Mouse (Mus musculus): ENCODE results near the gene Gm49776. TPM values are rescaled to one million over a fixed set of nuclear protein-coding genes. Genes with fewer than 3 reads are reported as not detected.

Gene Gm49776
- polyA plus RNA-seq, 1 experiment from 2014 or later, result 1.6 TPM

DNA sequence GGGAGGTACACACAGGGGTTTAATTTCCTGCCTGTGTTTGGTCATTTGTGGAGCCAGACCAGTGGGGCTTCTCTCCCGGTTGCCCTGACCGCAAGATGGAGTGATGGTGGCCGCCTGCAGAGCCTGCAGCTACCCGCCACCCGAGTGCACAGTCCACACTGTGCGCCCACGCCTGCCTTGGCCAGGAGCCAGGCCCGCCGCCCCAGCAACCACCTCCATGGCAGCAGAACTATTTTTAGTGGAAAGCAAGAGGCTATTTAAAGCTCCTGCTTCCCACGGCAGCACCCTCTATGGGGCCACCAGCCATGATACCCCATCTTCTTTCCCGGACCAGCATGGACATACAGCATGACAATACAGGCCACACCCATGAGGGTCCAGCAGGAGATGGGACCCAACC lies 28.5 kb downstream of the Gm49776 start:
- 0 out of 2 replicates have a peak, but pooled peaks cover 9% of the 10 kb centered on the region for H3K36me3 ChIP-seq (ENCODE audit: control insufficient read depth, insufficient read depth, low read length)
- H3K4me3 ChIP-seq (ENCODE audit: low read depth, low read length), result no peak overlapping the region
- H3K4me1 ChIP-seq (replicated peaks; ENCODE audit: control insufficient read depth, insufficient read depth, low read length), result peaks cover 4% of the 10 kb centered on the region; the same call in 1 of the 2 replicates
- H3K27ac ChIP-seq (ENCODE audit: low read depth, low read length), result no peak overlapping the region
- no peaks in the 10 kb centered on the region for H3K27me3 ChIP-seq (ENCODE audit: control insufficient read depth, insufficient read depth, low read length)
- no peak overlapping the region for H3K4me2 ChIP-seq (replicated peaks; ENCODE audit: low read depth, low read length)
- 84% methylated on average over 11 of the region's 11 CpGs for WGBS
- DNase-seq (ENCODE audit: low spot score) (no peak), ATAC-seq (ENCODE audit: low FRiP score) (no peak)
- no peaks in the 10 kb centered on the region for H3K9me3 ChIP-seq (ENCODE audit: control insufficient read depth, low read length)
- no peak overlapping the region for H3K9ac ChIP-seq (ENCODE audit: low read depth, low read length)

GRCm38 (mm10) chr16:18228856-18229255 lies 29.3 kb downstream of the Gm49776 start:
- Histone ChIP-seq H3K27ac (ENCODE audit: low read depth, low read length) (no peak overlapping the region), H3K4me1 (replicated peaks; ENCODE audit: control insufficient read depth, insufficient read depth, low read length) (peaks cover under 1% of the 10 kb centered on the region; the same call in 1 of the 2 replicates), H3K9ac (ENCODE audit: low read depth, low read length) (no peak overlapping the region), H3K4me3 (ENCODE audit: low read depth, low read length) (no peak overlapping the region), H3K4me2 (replicated peaks; ENCODE audit: low read depth, low read length) (no peak overlapping the region), H3K27me3 (ENCODE audit: control insufficient read depth, insufficient read depth, low read length) (no peaks in the 10 kb centered on the region), H3K36me3 (ENCODE audit: control insufficient read depth, insufficient read depth, low read length) (0 out of 2 replicates have a peak, but pooled peaks cover 13% of the 10 kb centered on the region), H3K9me3 (ENCODE audit: control insufficient read depth, low read length) (no peaks in the 10 kb centered on the region)
- DNase-seq (ENCODE audit: low spot score) (no peak), ATAC-seq (ENCODE audit: low FRiP score) (no peak)
- WGBS, result 89% methylated on average over 4 of the region's 4 CpGs

DNA sequence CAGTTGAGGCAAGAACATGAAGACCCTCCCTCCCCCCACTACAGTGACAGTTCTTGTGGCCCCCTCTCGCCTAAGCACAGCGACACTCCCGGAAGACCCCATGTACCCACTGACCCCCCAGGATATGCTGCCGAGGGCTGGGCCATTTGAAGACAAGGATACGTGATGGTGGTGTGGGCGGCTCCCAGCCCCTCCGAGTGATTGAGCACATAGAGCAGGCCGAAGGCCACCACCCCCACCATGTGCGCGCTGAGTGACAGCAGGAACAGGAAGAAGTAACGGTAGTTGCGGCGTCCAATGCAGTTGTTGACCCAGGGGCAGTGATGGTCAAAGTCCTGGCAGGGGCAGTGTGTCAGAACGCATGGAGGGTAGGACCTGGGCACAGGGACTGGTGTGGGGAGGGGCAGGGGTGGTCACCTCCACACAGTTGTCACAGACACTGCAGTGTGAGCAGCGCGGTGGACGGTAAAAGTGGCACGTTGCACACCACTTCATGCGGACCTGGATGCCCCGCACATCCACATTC lies 30.2 kb downstream of the Gm49776 start:
- DNase-seq (ENCODE audit: low spot score) (no peak), ATAC-seq (ENCODE audit: low FRiP score) (no peak)
- Histone ChIP-seq H3K4me1 (replicated peaks; ENCODE audit: control insufficient read depth, insufficient read depth, low read length) (no peaks in the 10 kb centered on the region), H3K36me3 (ENCODE audit: control insufficient read depth, insufficient read depth, low read length) (0 out of 2 replicates have a peak, but pooled peaks cover 13% of the 10 kb centered on the region), H3K4me3 (ENCODE audit: low read depth, low read length) (no peak overlapping the region), H3K27ac (ENCODE audit: low read depth, low read length) (no peak overlapping the region), H3K27me3 (ENCODE audit: control insufficient read depth, insufficient read depth, low read length) (no peaks in the 10 kb centered on the region), H3K9ac (ENCODE audit: low read depth, low read length) (no peak overlapping the region), H3K4me2 (replicated peaks; ENCODE audit: low read depth, low read length) (no peak overlapping the region), H3K9me3 (ENCODE audit: control insufficient read depth, low read length) (no peaks in the 10 kb centered on the region)
- WGBS, result 94% methylated on average over 20 of the region's 20 CpGs

DNA sequence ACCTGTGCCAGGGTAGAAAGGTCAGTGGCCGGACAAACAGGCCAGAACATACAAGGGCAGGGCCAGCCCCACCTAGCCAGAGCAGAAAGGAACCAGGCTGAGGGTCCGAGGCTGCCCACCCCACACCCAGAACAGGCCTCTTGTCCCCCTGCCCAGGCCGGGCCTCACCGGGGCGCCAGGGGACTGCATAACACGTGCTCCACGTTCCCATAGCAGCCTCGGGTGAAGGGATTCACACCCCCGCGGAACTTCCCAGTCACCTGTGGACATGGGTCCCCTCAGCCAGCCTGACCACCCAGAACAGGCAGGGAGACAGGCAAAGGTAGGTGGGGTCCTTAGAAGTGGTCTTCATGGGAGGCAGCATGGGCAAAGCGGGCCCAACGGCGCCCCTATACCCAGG lies 30.9 kb downstream of the Gm49776 start:
- DNase-seq (ENCODE audit: low spot score), result no peak
- H3K9me3 ChIP-seq (ENCODE audit: control insufficient read depth, low read length), result no peaks in the 10 kb centered on the region
- no peaks in the 10 kb centered on the region for H3K4me1 ChIP-seq (replicated peaks; ENCODE audit: control insufficient read depth, insufficient read depth, low read length)
- H3K27ac ChIP-seq (ENCODE audit: low read depth, low read length), result no peak overlapping the region
- WGBS, result 90% methylated on average over 13 of the region's 13 CpGs
- no peaks in the 10 kb centered on the region for H3K27me3 ChIP-seq (ENCODE audit: control insufficient read depth, insufficient read depth, low read length)
- no peak for ATAC-seq (ENCODE audit: low FRiP score)
- H3K4me2 ChIP-seq (replicated peaks; ENCODE audit: low read depth, low read length), result no peak overlapping the region
- H3K36me3 ChIP-seq (ENCODE audit: control insufficient read depth, insufficient read depth, low read length), result 0 out of 2 replicates have a peak, but pooled peaks cover 15% of the 10 kb centered on the region
- H3K9ac ChIP-seq (ENCODE audit: low read depth, low read length), result no peak overlapping the region
- H3K4me3 ChIP-seq (ENCODE audit: low read depth, low read length), result no peak overlapping the region

DNA sequence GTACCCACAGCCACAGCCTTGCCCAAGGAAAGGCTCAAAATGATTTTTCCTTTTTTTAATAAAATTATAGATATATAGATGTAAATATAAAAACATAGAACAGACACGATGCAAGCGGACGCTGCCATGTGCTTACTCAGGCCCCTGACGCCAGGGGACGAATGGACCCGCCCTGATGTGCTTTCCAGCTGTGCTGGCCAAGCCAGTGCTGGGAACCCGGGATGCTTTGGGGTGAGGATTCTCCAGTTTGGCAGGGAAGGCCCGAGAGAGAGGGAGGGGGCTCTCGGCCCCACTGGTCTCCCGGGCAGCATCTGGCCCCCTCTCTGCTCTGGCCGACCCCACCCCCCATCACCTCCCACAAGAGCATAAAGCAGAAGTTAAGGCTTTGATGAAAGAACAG lies 35.9 kb downstream of the Gm49776 start:
- H3K27ac ChIP-seq (ENCODE audit: low read depth, low read length), result no peak overlapping the region
- ATAC-seq (ENCODE audit: low FRiP score) (no peak), DNase-seq (ENCODE audit: low spot score) (no peak)
- no peaks in the 10 kb centered on the region for H3K9me3 ChIP-seq (ENCODE audit: control insufficient read depth, low read length)
- H3K4me3 ChIP-seq (ENCODE audit: low read depth, low read length), result no peak overlapping the region
- 0 out of 2 replicates have a peak, but pooled peaks cover 12% of the 10 kb centered on the region for H3K36me3 ChIP-seq (ENCODE audit: control insufficient read depth, insufficient read depth, low read length)
- no peak overlapping the region for H3K9ac ChIP-seq (ENCODE audit: low read depth, low read length)
- H3K4me2 ChIP-seq (replicated peaks; ENCODE audit: low read depth, low read length), result no peak overlapping the region
- H3K27me3 ChIP-seq (ENCODE audit: control insufficient read depth, insufficient read depth, low read length), result no peaks in the 10 kb centered on the region
- H3K4me1 ChIP-seq (replicated peaks; ENCODE audit: control insufficient read depth, insufficient read depth, low read length), result peaks cover 7% of the 10 kb centered on the region; the same call in 1 of the 2 replicates
- whole genome bisulfite sequencing, result 84% methylated on average over 11 of the region's 11 CpGs

GRCm38 (mm10) chr16:18221543-18221898 lies 36.6 kb downstream of the Gm49776 start:
- 69% methylated on average over 11 of the region's 11 CpGs for WGBS
- H3K27ac ChIP-seq (ENCODE audit: low read depth, low read length), result no peak overlapping the region

GRCm38 (mm10) chr16:18220856-18221542 lies 37.1 kb downstream of the Gm49776 start:
- Histone ChIP-seq H3K9me3 (ENCODE audit: control insufficient read depth, low read length) (no peaks in the 10 kb centered on the region), H3K9ac (ENCODE audit: low read depth, low read length) (no peak overlapping the region), H3K4me3 (ENCODE audit: low read depth, low read length) (no peak overlapping the region), H3K27me3 (ENCODE audit: control insufficient read depth, insufficient read depth, low read length) (no peaks in the 10 kb centered on the region), H3K4me2 (replicated peaks; ENCODE audit: low read depth, low read length) (no peak overlapping the region), H3K36me3 (ENCODE audit: control insufficient read depth, insufficient read depth, low read length) (0 out of 2 replicates have a peak, but pooled peaks cover 9% of the 10 kb centered on the region), H3K27ac (ENCODE audit: low read depth, low read length) (no peak overlapping the region), H3K4me1 (replicated peaks; ENCODE audit: control insufficient read depth, insufficient read depth, low read length) (peaks cover 7% of the 10 kb centered on the region; the same call in 1 of the 2 replicates)
- 89% methylated on average over 6 of the region's 6 CpGs for WGBS
- DNase-seq (ENCODE audit: low spot score) (no peak), ATAC-seq (ENCODE audit: low FRiP score) (no peak)

More at GRCm38 (mm10) chr16:18221543-18221898, 36.6 kb downstream of the Gm49776 start:
- ATAC-seq (ENCODE audit: low FRiP score), result no peak
- Histone ChIP-seq H3K9me3 (ENCODE audit: control insufficient read depth, low read length) (no peaks in the 10 kb centered on the region), H3K4me3 (ENCODE audit: low read depth, low read length) (no peak overlapping the region), H3K4me2 (replicated peaks; ENCODE audit: low read depth, low read length) (no peak overlapping the region), H3K9ac (ENCODE audit: low read depth, low read length) (no peak overlapping the region), H3K36me3 (ENCODE audit: control insufficient read depth, insufficient read depth, low read length) (0 out of 2 replicates have a peak, but pooled peaks cover 12% of the 10 kb centered on the region), H3K27me3 (ENCODE audit: control insufficient read depth, insufficient read depth, low read length) (no peaks in the 10 kb centered on the region), H3K4me1 (replicated peaks; ENCODE audit: control insufficient read depth, insufficient read depth, low read length) (peaks cover 7% of the 10 kb centered on the region; the same call in 1 of the 2 replicates)
- DNase-seq (ENCODE audit: low spot score), result no peak

- ATAC-seq (ENCODE audit: low FRiP score), result peak; percentile 47; the same call in 1 of the 2 replicates
- Histone ChIP-seq H3K36me3 (ENCODE audit: control insufficient read depth, insufficient read depth, low read length) (0 out of 2 replicates have a peak, but pooled peaks cover 6% of the 10 kb centered on the region), H3K4me2 (replicated peaks; ENCODE audit: low read depth, low read length) (no peak overlapping the region), H3K27me3 (ENCODE audit: control insufficient read depth, insufficient read depth, low read length) (no peaks in the 10 kb centered on the region), H3K9me3 (ENCODE audit: control insufficient read depth, low read length) (no peaks in the 10 kb centered on the region), H3K4me3 (ENCODE audit: low read depth, low read length) (no peak overlapping the region), H3K27ac (ENCODE audit: low read depth, low read length) (no peak overlapping the region), H3K4me1 (replicated peaks; ENCODE audit: control insufficient read depth, insufficient read depth, low read length) (peaks cover 7% of the 10 kb centered on the region; the same call in 1 of the 2 replicates), H3K9ac (ENCODE audit: low read depth, low read length) (peak overlapping the region; percentile 16; the same call in 1 of the 2 replicates)
- no peak for DNase-seq (ENCODE audit: low spot score)
- WGBS, result 57% methylated on average over 8 of the region's 8 CpGs
These were observed 38.1 kb downstream of the Gm49776 start for GRCm38 (mm10) chr16:18220001-18220400.

Data from hindbrain, embryonic 11.5 days (tissue).